8 mouse cellular contexts compared by ENCODE assay signal in the genomic region with DNA sequence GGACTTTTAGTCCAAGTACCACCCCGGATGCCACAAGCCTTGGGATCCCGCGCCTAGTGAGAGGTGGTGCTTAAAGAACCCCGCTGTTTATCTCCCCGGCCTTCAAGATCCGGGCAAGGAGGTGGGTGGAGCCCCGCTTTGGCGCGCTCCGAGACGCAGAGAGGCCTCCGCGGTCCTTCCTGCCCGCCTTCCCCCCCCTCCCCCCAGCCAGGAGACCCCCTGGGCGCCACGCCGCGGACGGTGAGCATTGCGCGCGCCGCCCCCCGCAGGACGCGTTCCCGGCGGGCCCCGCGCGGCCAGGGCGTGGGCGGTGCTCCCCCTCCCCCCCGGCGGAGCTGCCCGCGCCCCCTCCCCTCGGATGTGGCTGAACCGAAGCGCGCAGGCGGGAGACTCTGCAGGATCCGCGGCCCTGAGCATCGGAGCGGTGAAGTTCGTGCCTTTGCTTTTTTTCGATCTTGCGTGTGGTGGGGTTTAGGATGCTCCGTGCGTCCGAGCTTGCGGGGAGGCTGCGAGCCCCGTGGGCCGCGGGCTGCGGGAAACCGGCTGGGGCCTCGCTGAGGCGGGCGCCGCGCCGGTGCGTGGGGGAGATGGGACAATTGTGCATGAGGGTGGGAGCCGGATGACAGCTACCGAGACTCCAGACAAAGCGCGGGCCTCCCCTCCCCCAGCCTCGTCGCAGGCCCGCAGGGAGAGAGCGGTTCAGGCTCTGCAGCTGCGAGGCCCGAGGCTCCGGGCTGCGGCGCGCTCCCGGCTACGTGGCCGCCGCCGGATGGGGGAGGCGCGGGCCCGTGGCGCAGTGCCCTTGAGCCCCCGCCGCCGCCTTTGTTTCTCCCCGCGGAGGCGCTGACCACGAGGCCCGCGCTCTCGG. TPM values are rescaled to one million over a fixed set of nuclear protein-coding genes. Genes with fewer than 3 reads are reported as not detected.
DNase-seq lines count a peak whose midpoint lies in the region; ATAC-seq and TF ChIP-seq lines count a peak whose summit lies in the region.

Gene Cbx3 (plus strand): TSS at position 50 of the 868 bp plus-strand sequence.

- no peak for TF ChIP-seq CTCF in CH12.LX (conservative IDR thresholded peaks at IDR 0.05 in 1 of 2, IDR thresholded peaks at IDR 0.05 in 1 of 2; ENCODE audit: low read depth in 2 of 2, low read length in 2 of 2)

- no peaks in the 10 kb centered on the region for H3K27me3 ChIP-seq in CH12.LX (replicated peaks)
- H3K27me3 ChIP-seq in forebrain, embryonic 11.5 days (ENCODE audit: control insufficient read depth, insufficient read depth, low read length) = no peaks in the 10 kb centered on the region
- no peaks in the 10 kb centered on the region for H3K27me3 ChIP-seq in heart, embryonic 15.5 days
- H3K27me3 ChIP-seq in liver, embryonic 16.5 days (ENCODE audit: control insufficient read depth, insufficient read depth, low read depth, low read length) = no peaks in the 10 kb centered on the region
- H3K27me3 ChIP-seq in neural tube, embryonic 14.5 days (ENCODE audit: control insufficient read depth, insufficient read depth, low read length) = no peaks in the 10 kb centered on the region; the same call in 1 of the 2 replicates

- H3K79me2 ChIP-seq in CH12.LX (replicated peaks; ENCODE audit: control insufficient read depth, extremely low read depth, insufficient read depth, poor library complexity, severe bottlenecking) = peaks cover 76% of the 10 kb centered on the region

- no peaks in the 10 kb centered on the region for H3K9me3 ChIP-seq in CH12.LX (replicated peaks; ENCODE audit: low read length)
- H3K9me3 ChIP-seq in forebrain, embryonic 11.5 days (ENCODE audit: control insufficient read depth, low read length) = no peaks in the 10 kb centered on the region
- H3K9me3 ChIP-seq in heart, embryonic 15.5 days (replicated peaks) = no peaks in the 10 kb centered on the region
- no peaks in the 10 kb centered on the region for H3K9me3 ChIP-seq in liver, embryonic 16.5 days (replicated peaks; ENCODE audit: control insufficient read depth, low read length)
- no peaks in the 10 kb centered on the region for H3K9me3 ChIP-seq in neural tube, embryonic 14.5 days (ENCODE audit: control insufficient read depth, low read length)

- in situ Hi-C loops in CH12.LX (cut with MboI; ENCODE audit: low pct_ligation_motif_present, low pct_unique_long_range_greater_than_20kb, low sequenced_read_pairs) = no loop called here

- peak within 1 kb of the TSS; percentile 71 to 99 (median 94) for H3K4me3 ChIP-seq in CH12.LX (replicated peaks in 1 of 3; ENCODE audit: low read depth in 2 of 3, low read length in 2 of 3, poor library complexity in 1 of 3)
- peak within 1 kb of the TSS; percentile 96 for H3K4me3 ChIP-seq in forebrain, embryonic 11.5 days (ENCODE audit: low read depth, low read length)
- peak within 1 kb of the TSS; percentile 68 for H3K4me3 ChIP-seq in heart, embryonic 15.5 days
- peak within 1 kb of the TSS; percentile 94 for H3K4me3 ChIP-seq in liver, embryonic 16.5 days (ENCODE audit: low read depth, low read length)
- peak within 1 kb of the TSS; percentile 100 for H3K4me3 ChIP-seq in neural tube, embryonic 14.5 days (ENCODE audit: low read depth, low read length)

- peak; percentile 79 for ATAC-seq in forebrain, embryonic 11.5 days (replicated peaks; ENCODE audit: low FRiP score)
- peak; percentile 83 for ATAC-seq in heart, embryonic 15.5 days (replicated peaks; ENCODE audit: insufficient number of reproducible peaks, insufficient read depth, low FRiP score, low read depth)
- peak; percentile 73 for ATAC-seq in liver, embryonic 16.5 days (ENCODE audit: low read depth)
- peak; percentile 76 for ATAC-seq in neural tube, embryonic 14.5 days (ENCODE audit: low read depth)

- no peak within 1 kb of the TSS for H3K4me2 ChIP-seq in CH12.LX (ENCODE audit: insufficient read depth, low read depth, poor library complexity, severe bottlenecking)
- H3K4me2 ChIP-seq in forebrain, embryonic 11.5 days (ENCODE audit: low read depth, low read length, severe bottlenecking) = peak within 1 kb of the TSS; percentile 48
- H3K4me2 ChIP-seq in heart, embryonic 15.5 days = peak within 1 kb of the TSS; percentile 60
- H3K4me2 ChIP-seq in liver, embryonic 16.5 days (ENCODE audit: low read depth, low read length) = peak within 1 kb of the TSS; percentile 56
- peak within 1 kb of the TSS; percentile 59 for H3K4me2 ChIP-seq in neural tube, embryonic 14.5 days (ENCODE audit: low read depth, low read length)

- H3K4me1 ChIP-seq in CH12.LX (ENCODE audit: control insufficient read depth in 1 of 2, insufficient read depth in 2 of 2) = peaks cover 2 to 32% of the 10 kb centered on the region in 2 experiments; a peak in 3 of 4 replicates
- peaks cover 7% of the 10 kb centered on the region; the same call in 1 of the 2 replicates for H3K4me1 ChIP-seq in forebrain, embryonic 11.5 days (replicated peaks; ENCODE audit: control insufficient read depth, insufficient read depth, low read length)
- peaks cover 33% of the 10 kb centered on the region for H3K4me1 ChIP-seq in heart, embryonic 15.5 days (replicated peaks)
- peaks cover 30% of the 10 kb centered on the region for H3K4me1 ChIP-seq in liver, embryonic 16.5 days (ENCODE audit: control insufficient read depth, low read depth, low read length)
- H3K4me1 ChIP-seq in neural tube, embryonic 14.5 days (ENCODE audit: control insufficient read depth, insufficient read depth, low read length) = peaks cover 28% of the 10 kb centered on the region

- WGBS in forebrain, embryonic 11.5 days = under 1% methylated on average over 75 of the region's 99 CpGs
- under 1% methylated on average over 88 of the region's 99 CpGs for WGBS in heart, embryonic 15.5 days
- WGBS in liver, embryonic 16.5 days (ENCODE audit: insufficient replicate concordance) = under 1% methylated on average over 85 of the region's 99 CpGs
- under 1% methylated on average over 87 of the region's 99 CpGs for WGBS in neural tube, embryonic 14.5 days

- dilution Hi-C loops in CH12.LX (cut with MboI; ENCODE audit: extremely low pct_ligation_motif_present, extremely low pct_unique_long_range_greater_than_20kb, low sequenced_read_pairs) = no loop called here

- no peak for TF ChIP-seq RAD21 in CH12.LX (IDR thresholded peaks at IDR 0.05; ENCODE audit: low read depth, low read length)

- peak; percentile 91 for DNase-seq in CH12.LX (ENCODE audit: extremely low read depth)
- DNase-seq in c-Kit-positive CD71-negative TER-119-negative erythroid progenitor cells, embryonic 14.5 days (ENCODE audit: low read depth) = peak; percentile 85
- DNase-seq in forebrain, embryonic 11.5 days (ENCODE audit: low spot score) = peak; percentile 96
- DNase-seq in kidney, postnatal 25 days = peak; percentile 83 to 94
- DNase-seq in testis, postnatal 10 days (ENCODE audit: low spot score) = peak; percentile 92

- H3K27ac ChIP-seq in CH12.LX (ENCODE audit: insufficient read depth, low read depth) = peak within 1 kb of the TSS; percentile 99
- peak within 1 kb of the TSS; percentile 100 for H3K27ac ChIP-seq in forebrain, embryonic 11.5 days (ENCODE audit: low read depth, low read length)
- H3K27ac ChIP-seq in heart, embryonic 15.5 days = peak within 1 kb of the TSS; percentile 100
- H3K27ac ChIP-seq in liver, embryonic 16.5 days (ENCODE audit: low read length) = peak within 1 kb of the TSS; percentile 98
- peak within 1 kb of the TSS; percentile 100 for H3K27ac ChIP-seq in neural tube, embryonic 14.5 days (ENCODE audit: low read depth, low read length)

- TF ChIP-seq POLR2A in CH12.LX (IDR thresholded peaks at IDR 0.05; ENCODE audit: low read depth, low read length) = 0 out of 2 replicates have a peak, but pooled peaks have one; percentile 2

- peak within 1 kb of the TSS; percentile 100 for H3K9ac ChIP-seq in CH12.LX (ENCODE audit: insufficient read depth, low read depth)
- H3K9ac ChIP-seq in forebrain, embryonic 11.5 days (ENCODE audit: low read length) = peak within 1 kb of the TSS; percentile 100
- H3K9ac ChIP-seq in heart, embryonic 15.5 days = peak within 1 kb of the TSS; percentile 97
- H3K9ac ChIP-seq in liver, embryonic 16.5 days (ENCODE audit: low read depth, low read length) = peak within 1 kb of the TSS; percentile 98
- H3K9ac ChIP-seq in neural tube, embryonic 14.5 days (replicated peaks; ENCODE audit: low read depth, low read length) = peak within 1 kb of the TSS; percentile 100

- TF ChIP-seq EP300 in CH12.LX (IDR thresholded peaks at IDR 0.05; ENCODE audit: low read length) = no peak

- H3K36me3 ChIP-seq in CH12.LX (replicated peaks in 1 of 2; ENCODE audit: control insufficient read depth in 1 of 2, insufficient read depth in 1 of 2, low read length in 1 of 2) = peaks cover 19 to 46% of the 10 kb centered on the region in 2 experiments
- H3K36me3 ChIP-seq in forebrain, embryonic 11.5 days (ENCODE audit: control insufficient read depth, insufficient read depth, low read length) = peaks cover 10% of the 10 kb centered on the region
- H3K36me3 ChIP-seq in heart, embryonic 15.5 days = peaks cover 37% of the 10 kb centered on the region
- peaks cover 35% of the 10 kb centered on the region for H3K36me3 ChIP-seq in liver, embryonic 16.5 days (ENCODE audit: control insufficient read depth, insufficient read depth)
- peaks cover 17% of the 10 kb centered on the region for H3K36me3 ChIP-seq in neural tube, embryonic 14.5 days (ENCODE audit: control insufficient read depth, insufficient read depth, low read length)

TF ChIP-seq in CH12.LX, 34 proteins besides CTCF, POLR2A, EP300 and RAD21:
- no peak for TF ChIP-seq ELF1 (IDR thresholded peaks at IDR 0.05; ENCODE audit: low read depth, low read length)
- TF ChIP-seq HCFC1 (IDR thresholded peaks at IDR 0.05; ENCODE audit: low read depth, low read length) = no peak
- no peak for TF ChIP-seq RCOR1 (conservative IDR thresholded peaks at IDR 0.05; ENCODE audit: low read depth, low read length)
- no peak for TF ChIP-seq MXI1 (IDR thresholded peaks at IDR 0.05; ENCODE audit: low read depth, low read length)
- TF ChIP-seq MAX (IDR thresholded peaks at IDR 0.05; ENCODE audit: low read length) = no peak
- no peak for TF ChIP-seq ETS1 (conservative IDR thresholded peaks at IDR 0.05; ENCODE audit: low read depth, low read length)
- no peak for TF ChIP-seq TBP (conservative IDR thresholded peaks at IDR 0.05; ENCODE audit: low read depth, low read length)
- no peak for TF ChIP-seq ZC3H11A (IDR thresholded peaks at IDR 0.05; ENCODE audit: low read depth, low read length)

RNA-seq across cellular contexts. Expression of gene Cbx3, which starts in this region (rescaled TPM):
- total RNA-seq in CH12.LX (2012; rRNA removed) (145 and 199 TPM in 2 replicates), CH12.LX (2014; rRNA removed) (300 and 350 TPM in 2 replicates)
- 197 and 258 TPM in 2 replicates for polyA plus RNA-seq in CH12.LX (2012; ENCODE audit: insufficient read length, low read depth)
- polyA plus RNA-seq in forebrain, embryonic 11.5 days (2014; fragmentation: Nextera tagmentation; extraction: Ambion mirVana) = 645 and 735 TPM in 2 replicates
- 266 and 311 TPM in 2 replicates for polyA plus RNA-seq in heart, embryonic 15.5 days (2015; fragmentation: Nextera tagmentation; extraction: Ambion mirVana)
- 169 and 198 TPM in 2 replicates for polyA plus RNA-seq in liver, embryonic 16.5 days (2015; fragmentation: Nextera tagmentation; extraction: Ambion mirVana)
- polyA plus RNA-seq in neural tube, embryonic 14.5 days (2014; fragmentation: Nextera tagmentation; extraction: Ambion mirVana) = 360 and 386 TPM in 2 replicates

Comparison
In these comparisons a context has a peak if more than half of its experiments do, and no peak if none do; other contexts are left out.
1. Peak in every context shown above with its lines: DNase-seq, ATAC-seq, H3K4me3 ChIP-seq and H3K27ac ChIP-seq.